Mouse (Mus musculus): ENCODE measurements around the gene Pgbd5. TPM values are rescaled to one million over a fixed set of nuclear protein-coding genes. Genes with fewer than 3 reads are reported as not detected.
A peak's percentile ranks its signal among the peaks of the same experiment; 100 is the strongest.
"Not testable (repeated sequence)": the region's sequence is repeated elsewhere in the genome, so short reads cannot be mapped to it uniquely, and the experiment has no call there.

Pgbd5 gene
- polyA plus RNA-seq, 1 experiment from 2014 or later: 2.1 TPM

GRCm38 (mm10) chr8:124428721-124429120, 10.7 kb downstream of the Pgbd5 start:
- H3K4me3 ChIP-seq (replicated peaks); H3K9me3 ChIP-seq (replicated peaks); H3K36me3 ChIP-seq; ATAC-seq (ENCODE audit: insufficient number of reproducible peaks, low FRiP score, low TSS enrichment, low read depth); H3K27ac ChIP-seq (replicated peaks); H3K9ac ChIP-seq; H3K4me2 ChIP-seq (replicated peaks): not testable (repeated sequence)
- Histone ChIP-seq H3K4me1 (peaks cover 17% of the 10 kb centered on the region), H3K27me3 (peaks cover 25% of the 10 kb centered on the region)
- 55% methylated on average over 2 of the region's 2 CpGs for WGBS

DNA sequence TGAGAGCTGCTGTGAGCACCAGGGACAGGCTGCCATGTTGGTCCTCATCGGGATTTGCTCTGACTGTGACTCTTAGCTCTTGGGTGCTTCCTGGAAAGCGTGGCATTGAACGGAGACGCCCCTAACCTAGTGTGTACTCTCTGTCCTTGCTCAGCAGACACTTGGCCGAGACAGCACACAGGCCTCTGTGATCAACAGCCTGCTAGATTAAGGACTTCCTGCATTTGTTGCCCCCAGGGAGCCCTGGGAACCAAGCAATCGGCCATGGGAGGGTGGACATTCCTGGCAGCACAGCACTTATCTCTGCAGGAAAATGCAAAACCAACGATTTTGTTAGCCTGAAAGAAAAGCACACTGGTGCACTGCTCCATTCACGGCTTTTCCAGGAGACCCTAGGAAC, 18.0 kb downstream of the Pgbd5 start:
- Histone ChIP-seq H3K36me3 (no peaks in the 10 kb centered on the region), H3K9me3 (replicated peaks) (no peaks in the 10 kb centered on the region), H3K9ac (no peak overlapping the region), H3K4me2 (replicated peaks) (no peak overlapping the region), H3K27me3 (no peaks in the 10 kb centered on the region), H3K4me3 (replicated peaks) (no peak overlapping the region), H3K27ac (replicated peaks) (no peak overlapping the region), H3K4me1 (no peaks in the 10 kb centered on the region)
- WGBS: 46% methylated on average over 8 of the region's 8 CpGs
- ATAC-seq (ENCODE audit: insufficient number of reproducible peaks, low FRiP score, low TSS enrichment, low read depth): no peak

GRCm38 (mm10) chr8:124418927-124419326, 20.5 kb downstream of the Pgbd5 start:
- no peaks in the 10 kb centered on the region for H3K9me3 ChIP-seq (replicated peaks)
- H3K36me3 ChIP-seq: no peaks in the 10 kb centered on the region
- ATAC-seq (ENCODE audit: insufficient number of reproducible peaks, low FRiP score, low TSS enrichment, low read depth): no peak; the same call in 1 of the 2 replicates
- H3K4me2 ChIP-seq (replicated peaks): no peak overlapping the region
- no peak overlapping the region for H3K9ac ChIP-seq
- H3K4me3 ChIP-seq (replicated peaks): no peak overlapping the region
- WGBS: 92% methylated on average over 5 of the region's 5 CpGs
- no peak overlapping the region for H3K27ac ChIP-seq (replicated peaks)
- no peaks in the 10 kb centered on the region for H3K4me1 ChIP-seq
- H3K27me3 ChIP-seq: no peaks in the 10 kb centered on the region

GRCm38 (mm10) chr8:124418185-124418584, 21.3 kb downstream of the Pgbd5 start:
- Histone ChIP-seq H3K9me3 (replicated peaks) (no peaks in the 10 kb centered on the region), H3K4me2 (replicated peaks) (no peak overlapping the region), H3K36me3 (no peaks in the 10 kb centered on the region), H3K27me3 (no peaks in the 10 kb centered on the region), H3K9ac (no peak overlapping the region), H3K27ac (replicated peaks) (no peak overlapping the region), H3K4me3 (replicated peaks) (no peak overlapping the region), H3K4me1 (no peaks in the 10 kb centered on the region)
- 84% methylated on average over 6 of the region's 6 CpGs for WGBS
- no peak for ATAC-seq (ENCODE audit: insufficient number of reproducible peaks, low FRiP score, low TSS enrichment, low read depth)

GRCm38 (mm10) chr8:124416646-124417045, 22.8 kb downstream of the Pgbd5 start:
- Histone ChIP-seq H3K4me3 (replicated peaks) (no peak overlapping the region), H3K36me3 (no peaks in the 10 kb centered on the region), H3K27ac (replicated peaks) (no peak overlapping the region), H3K4me2 (replicated peaks) (no peak overlapping the region), H3K4me1 (no peaks in the 10 kb centered on the region), H3K27me3 (no peaks in the 10 kb centered on the region), H3K9ac (no peak overlapping the region), H3K9me3 (replicated peaks) (no peaks in the 10 kb centered on the region)
- 65% methylated on average over 7 of the region's 7 CpGs for WGBS
- ATAC-seq (ENCODE audit: insufficient number of reproducible peaks, low FRiP score, low TSS enrichment, low read depth): no peak

- no peaks in the 10 kb centered on the region for H3K4me1 ChIP-seq
- H3K36me3 ChIP-seq: no peaks in the 10 kb centered on the region
- H3K27ac ChIP-seq (replicated peaks): no peak overlapping the region
- ATAC-seq (ENCODE audit: insufficient number of reproducible peaks, low FRiP score, low TSS enrichment, low read depth): no peak
- H3K4me3 ChIP-seq (replicated peaks): no peak overlapping the region
- H3K9me3 ChIP-seq (replicated peaks): no peaks in the 10 kb centered on the region
- no peak overlapping the region for H3K9ac ChIP-seq
- no peak overlapping the region for H3K4me2 ChIP-seq (replicated peaks)
- WGBS: 81% methylated on average over 3 of the region's 3 CpGs
- H3K27me3 ChIP-seq: no peaks in the 10 kb centered on the region
Measured at GRCm38 (mm10) chr8:124415789-124416188, 23.7 kb downstream of the Pgbd5 start.

DNA sequence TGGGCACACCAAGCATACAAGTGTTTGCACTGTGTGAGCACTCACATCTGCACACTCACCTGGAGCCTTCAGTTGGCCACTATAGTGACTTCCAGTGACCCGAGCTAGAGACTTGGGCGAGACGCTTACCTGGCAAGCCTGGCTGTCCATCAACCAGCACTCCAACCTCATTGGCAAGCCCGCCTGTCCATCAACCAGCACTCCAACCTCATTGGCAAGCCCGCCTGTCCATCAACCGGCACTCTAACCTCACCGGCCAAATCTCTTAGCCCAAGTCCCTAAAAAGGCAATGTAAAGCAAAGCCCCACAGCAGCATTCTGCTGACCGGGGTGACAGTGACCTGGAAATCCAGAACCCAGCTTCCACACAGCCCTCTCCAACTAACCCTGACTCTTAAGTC, 24.5 kb downstream of the Pgbd5 start:
- no peaks in the 10 kb centered on the region for H3K27me3 ChIP-seq
- 93% methylated on average over 8 of the region's 8 CpGs for WGBS

GRCm38 (mm10) chr8:124413244-124413965, 26.1 kb downstream of the Pgbd5 start:
- Histone ChIP-seq H3K4me2 (replicated peaks) (no peak overlapping the region), H3K36me3 (no peaks in the 10 kb centered on the region), H3K4me1 (no peaks in the 10 kb centered on the region), H3K9me3 (replicated peaks) (no peaks in the 10 kb centered on the region), H3K27me3 (no peaks in the 10 kb centered on the region), H3K9ac (no peak overlapping the region), H3K27ac (replicated peaks) (no peak overlapping the region), H3K4me3 (replicated peaks) (no peak overlapping the region)
- 69% methylated on average over 11 of the region's 11 CpGs for WGBS
- ATAC-seq (ENCODE audit: insufficient number of reproducible peaks, low FRiP score, low TSS enrichment, low read depth): no peak

More for the DNA sequence above, 24.5 kb downstream of the Pgbd5 start:
- no peaks in the 10 kb centered on the region for H3K36me3 ChIP-seq
- H3K27ac ChIP-seq (replicated peaks): no peak overlapping the region
- H3K4me3 ChIP-seq (replicated peaks): no peak overlapping the region
- no peaks in the 10 kb centered on the region for H3K4me1 ChIP-seq
- no peak overlapping the region for H3K4me2 ChIP-seq (replicated peaks)
- H3K9me3 ChIP-seq (replicated peaks): no peaks in the 10 kb centered on the region
- no peak overlapping the region for H3K9ac ChIP-seq
- ATAC-seq (ENCODE audit: insufficient number of reproducible peaks, low FRiP score, low TSS enrichment, low read depth): no peak

DNA sequence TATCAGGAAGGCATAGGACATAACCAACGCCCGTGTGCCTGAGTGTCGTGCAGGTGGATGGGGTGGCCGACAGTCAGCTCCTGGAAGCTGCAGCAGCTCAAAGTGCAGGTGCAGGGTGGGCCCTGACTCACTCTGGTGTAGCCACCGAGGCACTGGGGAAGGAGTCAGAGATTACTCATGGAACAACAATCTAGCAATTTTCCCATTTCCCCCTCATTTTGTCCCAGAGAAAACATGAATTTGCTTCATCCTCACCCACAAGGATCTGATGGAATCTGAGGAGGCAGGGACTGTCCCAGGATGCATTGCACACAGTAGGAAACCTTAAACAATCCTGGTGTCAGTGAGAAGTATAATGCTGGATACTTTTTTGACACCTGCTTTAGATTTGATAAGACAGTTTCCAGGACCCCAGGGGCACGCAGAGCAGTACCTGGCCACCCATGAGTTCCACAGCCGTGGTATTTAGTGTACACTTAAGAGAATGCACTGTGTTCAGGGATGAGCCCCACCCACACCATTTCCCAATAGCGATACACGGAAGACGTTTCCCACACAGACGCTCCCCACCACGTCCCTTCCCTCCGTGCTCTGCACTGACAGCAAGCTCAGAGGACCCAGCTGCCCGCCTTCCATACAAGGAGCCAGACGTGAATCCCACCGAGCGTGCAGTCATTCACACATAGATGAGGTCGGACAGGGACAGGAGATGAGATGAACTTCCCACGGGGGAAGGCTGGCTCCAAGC, 26.8 kb downstream of the Pgbd5 start:
- 74% methylated on average over 19 of the region's 19 CpGs for WGBS
- no peaks in the 10 kb centered on the region for H3K27me3 ChIP-seq
- no peak for ATAC-seq (ENCODE audit: insufficient number of reproducible peaks, low FRiP score, low TSS enrichment, low read depth)
- H3K4me3 ChIP-seq (replicated peaks): no peak overlapping the region
- no peaks in the 10 kb centered on the region for H3K9me3 ChIP-seq (replicated peaks)
- H3K36me3 ChIP-seq: no peaks in the 10 kb centered on the region
- H3K4me2 ChIP-seq (replicated peaks): no peak overlapping the region
- H3K9ac ChIP-seq: no peak overlapping the region
- no peak overlapping the region for H3K27ac ChIP-seq (replicated peaks)
- no peaks in the 10 kb centered on the region for H3K4me1 ChIP-seq

DNA sequence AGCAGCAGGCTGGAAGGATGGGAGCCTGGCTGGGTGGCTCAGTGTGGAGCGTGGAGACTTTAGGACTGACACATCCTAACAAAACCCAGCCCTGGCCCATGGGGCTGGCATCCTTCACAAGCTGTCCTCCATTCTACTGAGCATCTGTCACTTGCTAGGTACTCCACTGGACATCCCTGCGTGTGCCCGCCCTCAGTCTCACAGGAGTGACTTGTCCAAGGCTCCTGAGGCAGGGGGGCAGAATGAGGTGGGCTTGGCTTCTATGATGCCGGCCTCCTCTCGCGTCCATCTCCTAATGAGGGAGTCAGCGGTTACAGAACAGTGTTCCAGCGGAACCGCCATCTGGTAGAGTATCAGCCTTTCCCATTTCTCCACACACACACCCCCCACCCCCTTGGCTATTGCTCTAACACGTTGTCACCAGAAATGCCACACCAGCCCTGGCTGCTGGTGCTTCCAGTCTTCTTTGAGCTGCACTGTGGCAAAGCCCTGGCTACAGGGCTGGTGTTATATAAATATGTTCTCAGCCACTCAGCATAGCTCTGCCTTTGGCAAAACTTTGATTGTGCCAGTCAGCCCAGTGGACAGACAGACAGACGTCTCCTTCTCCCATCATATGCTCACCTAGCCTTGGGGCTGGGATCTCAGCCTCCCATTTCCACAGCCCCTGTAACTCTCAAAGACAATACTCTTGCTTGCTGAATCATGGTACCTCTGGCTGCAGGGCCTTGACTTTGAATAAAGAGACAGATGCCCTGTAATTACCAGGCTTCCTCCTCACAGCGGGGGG, 34.8 kb downstream of the Pgbd5 start:
- no peak for ATAC-seq (ENCODE audit: insufficient number of reproducible peaks, low FRiP score, low TSS enrichment, low read depth)
- Histone ChIP-seq H3K9me3 (replicated peaks) (no peaks in the 10 kb centered on the region), H3K4me2 (replicated peaks) (no peak overlapping the region), H3K27ac (replicated peaks) (no peak overlapping the region), H3K4me1 (no peaks in the 10 kb centered on the region), H3K36me3 (no peaks in the 10 kb centered on the region), H3K9ac (no peak overlapping the region), H3K4me3 (replicated peaks) (no peak overlapping the region), H3K27me3 (no peaks in the 10 kb centered on the region)
- 70% methylated on average over 11 of the region's 12 CpGs for WGBS

DNA sequence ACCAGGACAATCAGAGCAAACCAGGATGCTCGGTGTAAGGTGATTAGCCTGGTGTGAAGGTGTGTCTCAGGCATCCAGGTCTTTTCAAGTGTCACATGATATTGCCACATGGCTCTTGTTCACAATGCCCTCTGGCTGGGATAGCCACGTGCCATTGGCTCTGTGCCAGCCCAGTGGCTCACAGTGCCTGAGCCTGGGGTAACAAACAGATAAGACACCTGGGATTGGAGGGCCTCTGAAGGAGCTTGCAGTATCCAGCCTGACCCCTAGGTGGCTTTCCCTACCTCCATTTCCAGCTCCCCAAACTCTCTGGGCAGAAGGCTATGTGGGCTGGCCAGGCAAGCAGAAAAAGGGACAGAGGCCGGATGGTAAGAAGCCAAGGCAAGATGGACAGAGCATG, 35.6 kb downstream of the Pgbd5 start:
- H3K36me3 ChIP-seq: no peaks in the 10 kb centered on the region
- H3K4me1 ChIP-seq: peaks cover 2% of the 10 kb centered on the region
- 34% methylated on average over 3 of the region's 3 CpGs for WGBS
- no peaks in the 10 kb centered on the region for H3K9me3 ChIP-seq (replicated peaks)
- H3K27ac ChIP-seq (replicated peaks): no peak overlapping the region
- H3K4me3 ChIP-seq (replicated peaks): no peak overlapping the region
- no peaks in the 10 kb centered on the region for H3K27me3 ChIP-seq
- H3K9ac ChIP-seq: no peak overlapping the region
- peak; percentile 45; the same call in 1 of the 2 replicates for ATAC-seq (ENCODE audit: insufficient number of reproducible peaks, low FRiP score, low TSS enrichment, low read depth)
- no peak overlapping the region for H3K4me2 ChIP-seq (replicated peaks)
